Mouse (Mus musculus): Measurements from ENCODE around the gene Daam2.

The Daam2 gene

GRCm38 (mm10) chr17:49434236-49434635 lies 129.9 kb downstream of the Daam2 start:
- intact Hi-C loops (cut with DNase I), result no loop called here

GRCm38 (mm10) chr17:49433071-49433470 lies 131.1 kb downstream of the Daam2 start:
- intact Hi-C loops (cut with DNase I), result no loop called here

GRCm38 (mm10) chr17:49432071-49432711 lies 132.0 kb downstream of the Daam2 start:
- intact Hi-C loops (cut with DNase I), result no loop called here

- intact Hi-C loops (cut with DNase I), result no loop called here
Measured at GRCm38 (mm10) chr17:49431176-49431575, 133.0 kb downstream of the Daam2 start.

GRCm38 (mm10) chr17:49430136-49430535 lies 134.0 kb downstream of the Daam2 start:
- intact Hi-C loops (cut with DNase I), result no loop called here

GRCm38 (mm10) chr17:49429471-49430129 lies 134.5 kb downstream of the Daam2 start:
- intact Hi-C loops (cut with DNase I), result no loop called here

- intact Hi-C loops (cut with DNase I), result no loop called here
Measured at GRCm38 (mm10) chr17:49428751-49429415, 135.3 kb downstream of the Daam2 start.

- intact Hi-C loops (cut with DNase I), result no loop called here
Measured at GRCm38 (mm10) chr17:49428239-49428688, 135.9 kb downstream of the Daam2 start, which contains the start of gene Mocs1. Mocs1 (plus strand) TSS chr17:49428362.

GRCm38 (mm10) chr17:49427631-49428238 lies 136.4 kb downstream of the Daam2 start:
- intact Hi-C loops (cut with DNase I), result no loop called here

GRCm38 (mm10) chr17:49423872-49424271 lies 140.3 kb downstream of the Daam2 start:
- intact Hi-C loops (cut with DNase I), result no loop called here

- intact Hi-C loops (cut with DNase I), result no loop called here
Measured at GRCm38 (mm10) chr17:49423067-49423325, 141.1 kb downstream of the Daam2 start.

GRCm38 (mm10) chr17:49422286-49423066 lies 141.7 kb downstream of the Daam2 start:
- intact Hi-C loops (cut with DNase I), result no loop called here

GRCm38 (mm10) chr17:49419813-49420212 lies 144.3 kb downstream of the Daam2 start:
- intact Hi-C loops (cut with DNase I), result no loop called here

- intact Hi-C loops (cut with DNase I), result no loop called here
Measured at GRCm38 (mm10) chr17:49416228-49416627, 147.9 kb downstream of the Daam2 start.

- intact Hi-C loops (cut with DNase I), result no loop called here
Measured at GRCm38 (mm10) chr17:49413554-49413953, 150.6 kb downstream of the Daam2 start.

GRCm38 (mm10) chr17:49412974-49413373 lies 151.2 kb downstream of the Daam2 start:
- intact Hi-C loops (cut with DNase I), result no loop called here

Data from adrenal gland (tissue).